Mouse (Mus musculus) hindbrain, embryonic 10.5 days (tissue): ENCODE data around the gene Pex7. TPM values are rescaled to one million over a fixed set of nuclear protein-coding genes. Genes with fewer than 3 reads are reported as not detected.

ENCODE experiments used
- DNase-seq: peaks from one replicate; pipeline ENCODE4 v3.0.0-alpha.2; 2017; ENCODE audit warnings: low spot score
- H3K27ac ChIP-seq: fragments of 300-500 bp; sonication (generic); 2 replicates; pipeline ENCODE4 v1.5.1; 2016; ENCODE audit warnings: mild to moderate bottlenecking, moderate library complexity
- H3K27me3 ChIP-seq: fragments of 300-500 bp; sonication (generic); 2 replicates; pipeline ENCODE4 v1.6.1; 2016; ENCODE audit warnings: mild to moderate bottlenecking; ENCODE audit not compliant: poor library complexity, insufficient read depth, severe bottlenecking
- H3K36me3 ChIP-seq: fragments of 300-500 bp; sonication (generic); 2 replicates; pipeline ENCODE4 v1.6.1; 2016; ENCODE audit warnings: mild to moderate bottlenecking, moderate library complexity
- H3K4me1 ChIP-seq: fragments of 300-500 bp; sonication (generic); replicated peaks from 2 replicates; pipeline ENCODE4 v1.6.1; 2016; ENCODE audit warnings: mild to moderate bottlenecking
- H3K4me3 ChIP-seq: fragments of 300-500 bp; sonication (generic); 2 replicates; pipeline ENCODE4 v1.5.1; 2016; ENCODE audit warnings: mild to moderate bottlenecking, moderate library complexity
- H3K9me3 ChIP-seq: fragments of 300-500 bp; sonication (generic); 2 replicates; pipeline ENCODE4 v1.6.1; 2016; ENCODE audit warnings: mild to moderate bottlenecking, moderate library complexity
- whole genome bisulfite sequencing: fragments of 180-500 bp; shearing (Covaris S2); methylation state at CpG from one replicate; pipeline ENCODE4 v1.1.7; 2016; 5-methylcytosine and 5-hydroxymethylcytosine counted together
- polyA plus RNA-seq: library from polyadenylated mRNA; unstranded; fragments of >200 nt; fragmentation: Nextera tagmentation; extraction: Ambion mirVana; gene quantifications from 2 replicates; pipeline ENCODE4 v1.2.1, GENCODE M21; 2016

The Pex7 gene
- polyA plus RNA-seq, 1 experiment from 2014 or later: 31.7 TPM

- under 1% methylated on average over 72 of the region's 72 CpGs for WGBS
- peaks cover 33% of the 10 kb centered on the region for H3K4me1 ChIP-seq
- H3K36me3 ChIP-seq: no peaks in the 10 kb centered on the region
- peak within 1 kb of the TSS; percentile 67 for H3K4me3 ChIP-seq
- peak; percentile 61 for DNase-seq
- peaks cover 80% of the 10 kb centered on the region for H3K27me3 ChIP-seq
- H3K9me3 ChIP-seq: no peaks in the 10 kb centered on the region
- peak within 1 kb of the TSS; percentile 64 for H3K27ac ChIP-seq
Measured at GRCm38 (mm10) chr10:19850998-19851691, 56.3 kb downstream of the Pex7 start, which contains the start of gene Slc35d3. Gene Slc35d3, minus strand, starts transcription at chr10:19851459.

- Histone ChIP-seq H3K9me3 (no peaks in the 10 kb centered on the region), H3K36me3 (no peaks in the 10 kb centered on the region), H3K4me3 (peak overlapping the region; percentile 67), H3K4me1 (peaks cover 33% of the 10 kb centered on the region), H3K27me3 (peaks cover 85% of the 10 kb centered on the region), H3K27ac (peak overlapping the region; percentile 64)
- WGBS: under 1% methylated on average over 36 of the region's 36 CpGs
- peak; percentile 69 for DNase-seq
Measured at GRCm38 (mm10) chr10:19850544-19850997, 56.9 kb downstream of the Pex7 start.

GRCm38 (mm10) chr10:19849771-19850365, 57.6 kb downstream of the Pex7 start:
- H3K4me1 ChIP-seq: peaks cover 33% of the 10 kb centered on the region
- WGBS: under 1% methylated on average over 32 of the region's 32 CpGs
- no peaks in the 10 kb centered on the region for H3K9me3 ChIP-seq
- DNase-seq: peak; percentile 55
- H3K27me3 ChIP-seq: peaks cover 84% of the 10 kb centered on the region
- H3K4me3 ChIP-seq: peak overlapping the region; percentile 67
- no peaks in the 10 kb centered on the region for H3K36me3 ChIP-seq
- peak overlapping the region; percentile 72 for H3K27ac ChIP-seq

- Histone ChIP-seq H3K27ac (no peak overlapping the region), H3K4me1 (peaks cover 33% of the 10 kb centered on the region), H3K36me3 (no peaks in the 10 kb centered on the region), H3K4me3 (peak overlapping the region; percentile 67), H3K9me3 (no peaks in the 10 kb centered on the region), H3K27me3 (peaks cover 80% of the 10 kb centered on the region)
- peak; percentile 45 for DNase-seq
- WGBS: 3% methylated on average over 44 of the region's 44 CpGs
Measured at GRCm38 (mm10) chr10:19848928-19849770, 58.3 kb downstream of the Pex7 start.

- Histone ChIP-seq H3K27me3 (no peaks in the 10 kb centered on the region), H3K9me3 (no peaks in the 10 kb centered on the region), H3K36me3 (no peaks in the 10 kb centered on the region), H3K4me3 (no peak overlapping the region), H3K4me1 (no peaks in the 10 kb centered on the region), H3K27ac (no peak overlapping the region)
- WGBS: 92% methylated on average over 5 of the region's 5 CpGs
- no peak for DNase-seq
Measured at GRCm38 (mm10) chr10:19839836-19840235, 67.7 kb downstream of the Pex7 start.

GRCm38 (mm10) chr10:19835887-19836710, 71.4 kb downstream of the Pex7 start:
- Histone ChIP-seq H3K4me1 (no peaks in the 10 kb centered on the region), H3K36me3 (no peaks in the 10 kb centered on the region), H3K27ac (no peak overlapping the region), H3K27me3 (no peaks in the 10 kb centered on the region), H3K9me3 (no peaks in the 10 kb centered on the region), H3K4me3 (no peak overlapping the region)
- 86% methylated on average over 8 of the region's 8 CpGs for WGBS
- DNase-seq: no peak

GRCm38 (mm10) chr10:19834222-19834621, 73.3 kb downstream of the Pex7 start:
- Histone ChIP-seq H3K27me3 (no peaks in the 10 kb centered on the region), H3K27ac (no peak overlapping the region), H3K9me3 (no peaks in the 10 kb centered on the region), H3K4me3 (no peak overlapping the region), H3K4me1 (no peaks in the 10 kb centered on the region), H3K36me3 (no peaks in the 10 kb centered on the region)
- WGBS: 96% methylated on average over 6 of the region's 6 CpGs
- DNase-seq: no peak

GRCm38 (mm10) chr10:19831072-19831849, 76.2 kb downstream of the Pex7 start:
- Histone ChIP-seq H3K4me3 (no peak overlapping the region), H3K27me3 (no peaks in the 10 kb centered on the region), H3K4me1 (no peaks in the 10 kb centered on the region), H3K36me3 (no peaks in the 10 kb centered on the region), H3K27ac (no peak overlapping the region), H3K9me3 (no peaks in the 10 kb centered on the region)
- DNase-seq: no peak
- WGBS: 90% methylated on average over 5 of the region's 5 CpGs

- Histone ChIP-seq H3K27ac (no peak overlapping the region), H3K4me1 (no peaks in the 10 kb centered on the region), H3K36me3 (no peaks in the 10 kb centered on the region), H3K9me3 (no peaks in the 10 kb centered on the region), H3K4me3 (no peak overlapping the region), H3K27me3 (no peaks in the 10 kb centered on the region)
- 54% methylated on average over 3 of the region's 3 CpGs for WGBS
- DNase-seq: no peak
Measured at GRCm38 (mm10) chr10:19820986-19821385, 86.5 kb downstream of the Pex7 start.

- Histone ChIP-seq H3K27me3 (no peaks in the 10 kb centered on the region), H3K36me3 (no peaks in the 10 kb centered on the region), H3K9me3 (no peaks in the 10 kb centered on the region), H3K4me3 (no peak overlapping the region), H3K27ac (no peak overlapping the region), H3K4me1 (peaks cover 8% of the 10 kb centered on the region; the same call in 1 of the 2 replicates)
- WGBS: 62% methylated on average over 16 of the region's 16 CpGs
- DNase-seq: no peak
Measured at GRCm38 (mm10) chr10:19818723-19819355, 88.7 kb downstream of the Pex7 start.

GRCm38 (mm10) chr10:19815371-19815770, 92.1 kb downstream of the Pex7 start:
- Histone ChIP-seq H3K4me3 (no peak overlapping the region), H3K27me3 (no peaks in the 10 kb centered on the region), H3K36me3 (no peaks in the 10 kb centered on the region), H3K4me1 (peaks cover 8% of the 10 kb centered on the region; the same call in 1 of the 2 replicates), H3K27ac (no peak overlapping the region), H3K9me3 (no peaks in the 10 kb centered on the region)
- peak; percentile 35 for DNase-seq
- 45% methylated on average over 8 of the region's 8 CpGs for WGBS
